Mouse (Mus musculus): ENCODE data around the gene Ankar.

- no peak for TF ChIP-seq TAL1 (IDR thresholded peaks at IDR 0.05; ENCODE audit: low read length)
- TF ChIP-seq GATA1 (IDR thresholded peaks at IDR 0.05; ENCODE audit: low read length) = no peak
Observed at GRCm38 (mm10) chr1:72595686-72596085, 104.7 kb downstream of the Ankar start.

Data from erythroblast, embryonic 14.5 days (primary cell).